Mouse (Mus musculus) lung, embryonic 14.5 days (tissue): ENCODE measurements around the gene Eif4g3. TPM values are rescaled to one million over a fixed set of nuclear protein-coding genes. Genes with fewer than 3 reads are reported as not detected.

ENCODE experiments used
- ATAC-seq: fragments of 200-750 bp; cut with Nextera tagmentation; 2 replicates; pipeline ENCODE4 v1.8.0; 2017; ENCODE audit warnings: mild to moderate bottlenecking, moderate TSS enrichment, moderate library complexity; ENCODE audit not compliant: insufficient read depth
- DNase-seq: peaks from one replicate; pipeline ENCODE4 v3.0.0-alpha.2; 2015
- H3K27ac ChIP-seq: fragments of 300-500 bp; sonication (generic); 2 replicates; pipeline ENCODE4 v1.5.1; 2014; ENCODE audit warnings: low read depth, mild to moderate bottlenecking, moderate library complexity
- H3K27me3 ChIP-seq: fragments of 300-500 bp; sonication (generic); 2 replicates; pipeline ENCODE4 v1.6.1; 2014; ENCODE audit warnings: low read length, control low read depth; ENCODE audit not compliant: insufficient read depth
- H3K36me3 ChIP-seq: fragments of 300-500 bp; sonication (generic); 2 replicates; pipeline ENCODE4 v1.6.1; 2014; ENCODE audit warnings: control low read depth; ENCODE audit not compliant: insufficient read depth
- H3K4me1 ChIP-seq: fragments of 300-500 bp; sonication (generic); 2 replicates; pipeline ENCODE4 v1.6.1; 2014; ENCODE audit warnings: antibody characterized with exemption, control low read depth; ENCODE audit not compliant: insufficient read depth
- H3K4me2 ChIP-seq: fragments of 300-500 bp; sonication (generic); 2 replicates; pipeline ENCODE4 v1.6.1; 2014; ENCODE audit warnings: mild to moderate bottlenecking
- H3K4me3 ChIP-seq: fragments of 300-500 bp; sonication (generic); 2 replicates; pipeline ENCODE4 v1.5.1; 2014; ENCODE audit warnings: low read depth, low read length
- H3K9ac ChIP-seq: fragments of 300-500 bp; sonication (generic); 2 replicates; pipeline ENCODE4 v1.6.1; 2014
- H3K9me3 ChIP-seq: fragments of 300-500 bp; sonication (generic); 2 replicates; pipeline ENCODE4 v1.6.1; 2016; ENCODE audit warnings: low read depth, low read length, control low read depth
- CTCF ChIP-seq: IDR thresholded peaks from 2 replicates; pipeline ENCODE4 v1.5.1; 2016; ENCODE audit warnings: antibody characterized with exemption, low read depth
- WGBS: fragments of 180-500 bp; shearing (Covaris S2); extraction: QIAGEN DNeasy Blood & Tissue Kit; methylation state at CpG from one replicate; pipeline ENCODE4 v1.1.7; 2014; 5-methylcytosine and 5-hydroxymethylcytosine counted together
- polyA plus RNA-seq: library from polyadenylated mRNA; unstranded; fragments of >200 nt; fragmentation: Nextera tagmentation; extraction: Ambion mirVana; gene quantifications from 2 replicates; pipeline ENCODE4 v1.2.1, GENCODE M21; 2014

Eif4g3 gene
- polyA plus RNA-seq, 1 experiment from 2014 or later = 42.9 TPM

GRCm38 (mm10) chr4:138124046-138124445, 131.2 kb downstream of the Eif4g3 start:
- Histone ChIP-seq H3K27ac (no peak overlapping the region), H3K4me3 (no peak overlapping the region), H3K4me2 (no peak overlapping the region), H3K36me3 (peaks cover 62% of the 10 kb centered on the region), H3K9me3 (no peaks in the 10 kb centered on the region), H3K4me1 (no peaks in the 10 kb centered on the region), H3K9ac (no peak overlapping the region), H3K27me3 (no peaks in the 10 kb centered on the region)
- no peak for DNase-seq
- TF ChIP-seq CTCF = no peak
- no peak for ATAC-seq
- WGBS = 64% methylated on average over 7 of the region's 7 CpGs

DNA sequence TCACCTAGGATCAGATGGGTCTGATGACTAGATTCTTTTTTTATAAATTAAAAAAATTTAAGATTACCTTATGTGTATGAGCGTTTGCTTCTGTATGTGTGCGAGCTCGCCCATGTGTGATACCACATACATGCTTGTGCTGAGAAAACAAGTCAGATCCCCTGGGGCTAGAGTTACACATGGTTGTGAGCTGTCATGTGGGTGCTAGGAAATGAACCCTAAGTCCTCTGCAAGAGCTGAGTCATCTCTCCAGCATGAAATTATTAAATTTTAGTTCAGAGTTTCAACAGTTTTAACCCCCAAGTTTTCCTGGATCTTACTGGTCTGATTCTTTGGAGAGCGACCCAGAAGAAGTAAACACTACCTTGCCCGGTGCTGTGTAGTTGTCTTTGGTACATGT, 134.5 kb downstream of the Eif4g3 start:
- 90% methylated on average over 5 of the region's 5 CpGs for WGBS
- no peak overlapping the region for H3K4me3 ChIP-seq
- peaks cover 48% of the 10 kb centered on the region for H3K36me3 ChIP-seq

GRCm38 (mm10) chr4:138127781-138128180, 135.0 kb downstream of the Eif4g3 start:
- no peak for DNase-seq
- Histone ChIP-seq H3K36me3 (peaks cover 51% of the 10 kb centered on the region), H3K9ac (no peak overlapping the region), H3K4me3 (no peak overlapping the region), H3K4me2 (no peak overlapping the region), H3K27ac (no peak overlapping the region), H3K9me3 (no peaks in the 10 kb centered on the region), H3K27me3 (no peaks in the 10 kb centered on the region), H3K4me1 (no peaks in the 10 kb centered on the region)
- WGBS = 87% methylated on average over 7 of the region's 7 CpGs
- no peak for ATAC-seq
- no peak for TF ChIP-seq CTCF

More for the DNA sequence above, 134.5 kb downstream of the Eif4g3 start:
- Histone ChIP-seq H3K4me2 (no peak overlapping the region), H3K27me3 (no peaks in the 10 kb centered on the region), H3K4me1 (no peaks in the 10 kb centered on the region), H3K27ac (no peak overlapping the region), H3K9ac (no peak overlapping the region), H3K9me3 (no peaks in the 10 kb centered on the region)
- DNase-seq (no peak), ATAC-seq (no peak)
- TF ChIP-seq CTCF = no peak

DNA sequence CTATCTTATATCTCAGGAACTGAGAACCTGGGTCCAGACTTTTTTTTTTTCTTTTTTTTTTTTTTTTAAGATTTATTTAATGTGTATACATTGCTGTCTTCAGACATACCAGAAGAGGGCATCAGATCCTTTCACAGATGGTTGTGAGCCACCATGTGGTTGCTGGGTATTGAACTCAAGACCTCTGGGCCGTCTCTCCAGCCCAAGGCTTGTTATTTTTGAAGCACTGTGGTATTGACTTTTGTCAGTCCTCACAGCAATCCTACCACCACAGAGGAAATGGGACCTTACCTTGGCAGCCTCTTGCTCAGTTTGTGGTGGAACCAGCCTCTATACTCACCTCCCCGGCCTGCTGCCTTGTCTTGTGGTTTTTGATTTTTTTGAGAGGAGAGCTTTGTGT, 137.3 kb downstream of the Eif4g3 start:
- Histone ChIP-seq H3K36me3 (peaks cover 51% of the 10 kb centered on the region), H3K27ac (no peak overlapping the region), H3K27me3 (no peaks in the 10 kb centered on the region), H3K4me2 (no peak overlapping the region), H3K9me3 (no peaks in the 10 kb centered on the region), H3K4me3 (no peak overlapping the region), H3K4me1 (no peaks in the 10 kb centered on the region), H3K9ac (no peak overlapping the region)
- DNase-seq = peak; percentile 35
- peak; percentile 27 for TF ChIP-seq CTCF
- WGBS = 63% methylated on average over 2 of the region's 2 CpGs
- no peak for ATAC-seq

DNA sequence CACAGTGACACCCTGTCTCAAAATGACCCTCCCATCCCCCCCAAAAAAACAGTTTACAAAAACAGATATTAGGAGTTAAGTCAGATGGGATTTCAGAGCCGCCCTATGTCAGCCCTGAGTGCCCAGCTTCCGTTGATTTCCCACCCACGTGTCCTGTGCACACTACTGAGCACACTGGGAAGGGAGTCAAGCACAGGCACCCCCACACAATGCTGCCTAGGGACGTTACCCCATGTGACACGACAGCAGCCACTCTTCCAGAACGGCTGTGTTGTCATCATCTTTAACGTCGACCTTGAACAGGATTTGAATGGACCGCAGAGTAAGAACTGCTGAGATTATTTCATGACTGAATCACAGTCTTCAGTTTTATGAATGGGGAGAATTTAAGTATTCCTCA, 138.4 kb downstream of the Eif4g3 start:
- H3K27ac ChIP-seq = no peak overlapping the region
- ATAC-seq = 0 out of 2 replicates have a peak, but pooled peaks have one; percentile 52

DNA sequence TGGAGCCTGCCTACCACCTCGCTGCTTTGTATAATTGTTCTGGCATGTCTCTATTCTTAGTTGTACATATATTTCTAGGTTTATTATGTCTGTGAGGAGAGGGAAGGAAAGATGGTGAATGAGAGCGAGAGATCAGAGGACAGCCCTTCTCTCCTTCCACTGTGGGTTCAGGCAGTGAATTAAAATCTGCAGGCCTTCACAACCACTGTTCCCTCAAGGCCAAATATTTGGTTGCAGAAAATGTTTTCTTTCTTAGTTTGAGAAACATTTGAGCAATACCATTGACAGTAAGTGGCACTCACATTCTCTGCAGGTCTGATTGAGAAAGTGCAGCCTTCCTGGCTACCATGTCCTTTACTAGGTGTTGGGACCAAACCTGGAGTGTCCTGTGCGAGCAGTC, 138.9 kb downstream of the Eif4g3 start:
- H3K4me1 ChIP-seq = no peaks in the 10 kb centered on the region
- H3K27me3 ChIP-seq = no peaks in the 10 kb centered on the region
- H3K9me3 ChIP-seq = no peaks in the 10 kb centered on the region
- no peak overlapping the region for H3K27ac ChIP-seq
- whole genome bisulfite sequencing = 81% methylated on average over 3 of the region's 3 CpGs
- TF ChIP-seq CTCF = no peak
- ATAC-seq (no peak), DNase-seq (no peak)
- peaks cover 38% of the 10 kb centered on the region for H3K36me3 ChIP-seq
- H3K4me2 ChIP-seq = no peak overlapping the region
- no peak overlapping the region for H3K9ac ChIP-seq
- H3K4me3 ChIP-seq = no peak overlapping the region

More for the DNA sequence above, 138.4 kb downstream of the Eif4g3 start:
- DNase-seq = no peak
- Histone ChIP-seq H3K4me3 (no peak overlapping the region), H3K9ac (no peak overlapping the region), H3K4me1 (no peaks in the 10 kb centered on the region), H3K36me3 (peaks cover 41% of the 10 kb centered on the region), H3K4me2 (no peak overlapping the region), H3K27me3 (no peaks in the 10 kb centered on the region), H3K9me3 (no peaks in the 10 kb centered on the region)
- no peak for TF ChIP-seq CTCF
- WGBS = 34% methylated on average over 9 of the region's 9 CpGs

DNA sequence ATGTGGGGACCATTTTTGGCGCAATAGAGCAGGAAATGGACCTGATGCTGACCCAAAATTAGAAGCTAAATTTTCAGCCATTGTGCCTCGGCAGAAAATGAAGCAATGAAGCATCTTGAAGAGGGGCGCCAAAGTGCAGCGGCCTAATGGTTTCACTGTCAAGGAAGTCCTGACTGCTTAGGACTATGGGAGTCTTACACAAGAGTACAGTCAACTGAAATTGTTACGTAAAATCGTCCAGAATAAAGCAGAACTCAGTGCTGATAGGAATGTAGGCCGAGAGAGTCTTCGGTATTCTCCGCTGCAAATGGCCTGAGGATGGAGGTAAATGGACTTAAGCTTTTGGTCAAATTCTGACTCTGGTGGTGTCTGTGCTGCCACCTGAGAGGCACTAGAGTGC, 140.5 kb downstream of the Eif4g3 start:
- no peak overlapping the region for H3K4me2 ChIP-seq
- no peak overlapping the region for H3K27ac ChIP-seq
- DNase-seq = no peak
- ATAC-seq = no peak
- no peaks in the 10 kb centered on the region for H3K27me3 ChIP-seq
- no peaks in the 10 kb centered on the region for H3K9me3 ChIP-seq
- no peak for TF ChIP-seq CTCF
- 83% methylated on average over 9 of the region's 9 CpGs for WGBS
- H3K4me3 ChIP-seq = no peak overlapping the region
- peaks cover 30% of the 10 kb centered on the region for H3K36me3 ChIP-seq
- no peaks in the 10 kb centered on the region for H3K4me1 ChIP-seq
- H3K9ac ChIP-seq = no peak overlapping the region

- no peak for TF ChIP-seq CTCF
- Histone ChIP-seq H3K9ac (no peak overlapping the region), H3K36me3 (peaks cover 18% of the 10 kb centered on the region), H3K4me3 (no peak overlapping the region), H3K4me2 (no peak overlapping the region), H3K9me3 (no peaks in the 10 kb centered on the region), H3K27me3 (no peaks in the 10 kb centered on the region), H3K27ac (no peak overlapping the region), H3K4me1 (no peaks in the 10 kb centered on the region)
- 72% methylated on average over 4 of the region's 4 CpGs for WGBS
- no peak for DNase-seq
- ATAC-seq = no peak
These were observed 144.5 kb downstream of the Eif4g3 start for GRCm38 (mm10) chr4:138137336-138137735.
